Mouse (Mus musculus) T-helper 17 cell (primary cell): ENCODE data around the gene Dusp16.

Experiments
- in situ Hi-C, 2 experiments: fragments of 300-600 bp; cut with MboI, MseI; formaldehyde crosslinking; loops; 1 replicate in 1 of 2; 2 replicates in 1 of 2; pipeline ENCODE4 v1.15.1; 2025; ENCODE audit warnings: high pct_unique_total_duplicates in 2 of 2

Gene Dusp16

GRCm38 (mm10) chr6:134792141-134793045, at the start of gene Dusp16:
Gene Dusp16, minus strand, starts transcription at chr6:134792625.
- in situ Hi-C loops, result no loop called here

GRCm38 (mm10) chr6:134840346-134840745, 47.9 kb upstream of the Dusp16 start:
- in situ Hi-C loops, result no loop called here

- in situ Hi-C loops, result no loop called here
Measured at GRCm38 (mm10) chr6:134838111-134838510, 45.7 kb upstream of the Dusp16 start.

- in situ Hi-C loops, result no loop called here
Measured at GRCm38 (mm10) chr6:134834585-134835251, 42.3 kb upstream of the Dusp16 start.

GRCm38 (mm10) chr6:134830776-134831175, 38.4 kb upstream of the Dusp16 start:
- in situ Hi-C loops, result no loop called here

GRCm38 (mm10) chr6:134829786-134830700, 37.6 kb upstream of the Dusp16 start, which contains the start of gene Crebl2:
Gene Crebl2, plus strand, starts transcription at chr6:134830154.
- in situ Hi-C loops, result loop anchor here in 1 of 2 experiments (5.0 kb wide), 1 partner anchor 173 kb away; no protein-coding TSS in a partner anchor

GRCm38 (mm10) chr6:134822844-134823243, 30.4 kb upstream of the Dusp16 start:
- in situ Hi-C loops, result loop anchor here in 1 of 2 experiments (5.0 kb wide), 1 partner anchor 166 kb away; no protein-coding TSS in a partner anchor

- in situ Hi-C loops, result loop anchor here in 1 of 2 experiments (5.0 kb wide), 1 partner anchor 163 kb away; no protein-coding TSS in a partner anchor
Measured at GRCm38 (mm10) chr6:134820411-134820810, 28.0 kb upstream of the Dusp16 start.

GRCm38 (mm10) chr6:134819741-134820140, 27.3 kb upstream of the Dusp16 start:
- in situ Hi-C loops, result loop anchor here in 1 of 2 experiments (5.0 kb wide), 1 partner anchor 162 kb away; no protein-coding TSS in a partner anchor

GRCm38 (mm10) chr6:134817051-134817928, 24.9 kb upstream of the Dusp16 start:
- in situ Hi-C loops, result no loop called here

GRCm38 (mm10) chr6:134813066-134813465, 20.6 kb upstream of the Dusp16 start:
- in situ Hi-C loops, result no loop called here

- in situ Hi-C loops, result no loop called here
Measured at GRCm38 (mm10) chr6:134807794-134808193, 15.4 kb upstream of the Dusp16 start.

- in situ Hi-C loops, result no loop called here
Measured at GRCm38 (mm10) chr6:134807091-134807490, 14.7 kb upstream of the Dusp16 start.

GRCm38 (mm10) chr6:134806130-134806529, 13.7 kb upstream of the Dusp16 start:
- in situ Hi-C loops, result no loop called here

GRCm38 (mm10) chr6:134804736-134805277, 12.4 kb upstream of the Dusp16 start:
- in situ Hi-C loops, result no loop called here

- in situ Hi-C loops, result no loop called here
Measured at GRCm38 (mm10) chr6:134802641-134803043, 10.2 kb upstream of the Dusp16 start.

GRCm38 (mm10) chr6:134801483-134801882, 9.1 kb upstream of the Dusp16 start:
- in situ Hi-C loops, result no loop called here

GRCm38 (mm10) chr6:134796297-134796696, 3.9 kb upstream of the Dusp16 start:
- in situ Hi-C loops, result no loop called here

- in situ Hi-C loops, result no loop called here
Measured at GRCm38 (mm10) chr6:134793911-134794520, 1.6 kb upstream of the Dusp16 start.
